Mouse (Mus musculus) limb, embryonic 15.5 days (tissue): ENCODE measurements at regions not wholly inside any gene's neighbourhood (a gene's known extent, or its start where the extent isn't known, plus 50 kb on each side); places are given as distances from the start of the nearest gene placed in this dataset.
"Not testable (repeated sequence)": the region's sequence is repeated elsewhere in the genome, so short reads cannot be mapped to it uniquely, and the experiment has no call there.

Experiments
- ATAC-seq: fragments of 200-750 bp; cut with Nextera tagmentation; 2 replicates; pipeline ENCODE4 v1.8.0; 2017; ENCODE audit warnings: low read depth, moderate TSS enrichment; ENCODE audit not compliant: insufficient number of reproducible peaks, low FRiP score, low TSS enrichment
- H3K27ac ChIP-seq: fragments of 300-500 bp; sonication (generic); 2 replicates; pipeline ENCODE4 v1.5.1; 2015; ENCODE audit warnings: moderate library complexity, mild to moderate bottlenecking, inconsistent platforms
- H3K27me3 ChIP-seq: fragments of 300-500 bp; sonication (generic); 2 replicates; pipeline ENCODE4 v1.6.1; 2015; ENCODE audit warnings: inconsistent platforms
- H3K36me3 ChIP-seq: fragments of 300-500 bp; sonication (generic); 2 replicates; pipeline ENCODE4 v1.6.1; 2015; ENCODE audit warnings: inconsistent platforms
- H3K4me1 ChIP-seq: fragments of 300-500 bp; sonication (generic); 2 replicates; pipeline ENCODE4 v1.6.1; 2015; ENCODE audit warnings: inconsistent platforms
- H3K4me2 ChIP-seq: fragments of 300-500 bp; sonication (generic); 2 replicates; pipeline ENCODE4 v1.6.1; 2015; ENCODE audit warnings: mild to moderate bottlenecking, inconsistent platforms
- H3K4me3 ChIP-seq: fragments of 300-500 bp; sonication (generic); 2 replicates; pipeline ENCODE4 v1.5.1; 2015; ENCODE audit warnings: mild to moderate bottlenecking, inconsistent platforms
- H3K9ac ChIP-seq: fragments of 300-500 bp; sonication (generic); 2 replicates; pipeline ENCODE4 v1.6.1; 2015; ENCODE audit warnings: inconsistent platforms
- H3K9me3 ChIP-seq: fragments of 300-500 bp; sonication (generic); 2 replicates; pipeline ENCODE4 v1.6.1; 2016; ENCODE audit warnings: inconsistent platforms
- WGBS: fragments of 180-500 bp; shearing (Covaris S2); methylation state at CpG from one replicate; pipeline ENCODE4 v1.1.7; 2015; 5-methylcytosine and 5-hydroxymethylcytosine counted together

GRCm38 (mm10) chr1:105463819-105464614 is 107.5 kb upstream of the Rnf152 start:
- Histone ChIP-seq H3K4me1 (no peaks in the 10 kb centered on the region), H3K4me3 (no peak overlapping the region), H3K27me3 (no peaks in the 10 kb centered on the region), H3K4me2 (no peak overlapping the region), H3K9ac (no peak overlapping the region), H3K27ac (no peak overlapping the region), H3K36me3 (no peaks in the 10 kb centered on the region), H3K9me3 (no peaks in the 10 kb centered on the region)
- no peak for ATAC-seq
- WGBS, result 82% methylated on average over 2 of the region's 2 CpGs

- no peak overlapping the region for H3K4me3 ChIP-seq
- WGBS, result 81% methylated on average over 1 of the region's 1 CpGs
- H3K27ac ChIP-seq, result no peak overlapping the region
- H3K27me3 ChIP-seq, result no peaks in the 10 kb centered on the region
- no peaks in the 10 kb centered on the region for H3K36me3 ChIP-seq
- H3K4me1 ChIP-seq, result no peaks in the 10 kb centered on the region
- no peak for ATAC-seq
- no peaks in the 10 kb centered on the region for H3K9me3 ChIP-seq
- H3K9ac ChIP-seq, result no peak overlapping the region
- H3K4me2 ChIP-seq, result no peak overlapping the region
Observed at GRCm38 (mm10) chr1:105462695-105463094, 106.2 kb upstream of the Rnf152 start.

GRCm38 (mm10) chr1:105455783-105456182 is 99.3 kb upstream of the Rnf152 start:
- 96% methylated on average over 13 of the region's 13 CpGs for WGBS
- H3K27me3 ChIP-seq, H3K4me3 ChIP-seq, H3K36me3 ChIP-seq, ATAC-seq, H3K4me1 ChIP-seq, H3K9ac ChIP-seq, H3K4me2 ChIP-seq, H3K9me3 ChIP-seq, H3K27ac ChIP-seq: not testable (repeated sequence)

DNA sequence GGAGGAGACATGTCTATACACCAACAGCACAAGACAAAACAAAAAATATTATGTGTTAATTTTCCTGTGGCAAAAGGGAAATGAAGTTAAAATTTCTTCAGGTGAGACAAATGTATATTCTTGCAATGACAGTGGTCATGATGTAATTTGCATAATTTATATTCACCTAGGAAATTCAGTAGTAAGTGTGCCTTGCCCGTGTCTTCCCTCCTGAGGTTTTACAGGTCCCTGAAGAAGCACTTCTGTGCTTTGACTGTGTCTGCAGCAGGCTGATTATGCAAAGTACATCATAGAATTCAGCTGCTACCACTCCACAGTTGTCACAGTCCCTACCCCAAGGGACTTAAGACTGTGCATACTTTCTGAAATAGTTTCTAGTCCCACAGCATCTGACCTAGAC is 98.2 kb upstream of the Rnf152 start:
- Histone ChIP-seq H3K9ac (no peak overlapping the region), H3K27ac (no peak overlapping the region), H3K36me3 (no peaks in the 10 kb centered on the region), H3K9me3 (no peaks in the 10 kb centered on the region), H3K27me3 (no peaks in the 10 kb centered on the region), H3K4me2 (no peak overlapping the region), H3K4me3 (no peak overlapping the region), H3K4me1 (no peaks in the 10 kb centered on the region)
- WGBS, result 73% methylated on average over 1 of the region's 1 CpGs
- ATAC-seq, result no peak

DNA sequence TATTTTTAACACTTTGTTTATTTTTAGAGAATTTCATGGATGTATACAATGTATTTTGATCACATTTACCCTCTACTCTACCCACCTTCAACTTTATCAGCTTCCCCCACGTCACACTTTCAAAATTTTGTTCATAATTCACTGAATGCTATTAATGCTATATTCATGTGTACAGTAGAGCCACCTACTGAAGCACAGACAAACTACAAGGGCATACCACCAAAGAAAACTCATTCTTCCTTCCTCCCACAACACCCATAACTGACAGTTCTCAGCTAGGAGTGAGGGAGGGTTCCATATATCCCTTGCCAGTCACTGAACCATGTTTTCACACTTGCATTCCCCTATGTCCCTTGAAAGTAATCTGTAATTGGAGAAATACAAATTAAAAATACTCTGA is 89.7 kb upstream of the Rnf152 start:
- H3K4me3 ChIP-seq, result no peak overlapping the region
- no peaks in the 10 kb centered on the region for H3K4me1 ChIP-seq
- no peaks in the 10 kb centered on the region for H3K36me3 ChIP-seq
- no peak overlapping the region for H3K4me2 ChIP-seq
- no peak overlapping the region for H3K9ac ChIP-seq
- no peak overlapping the region for H3K27ac ChIP-seq
- H3K9me3 ChIP-seq, result no peaks in the 10 kb centered on the region
- 53% methylated on average over 1 of the region's 1 CpGs for WGBS
- H3K27me3 ChIP-seq, result no peaks in the 10 kb centered on the region
- no peak for ATAC-seq

DNA sequence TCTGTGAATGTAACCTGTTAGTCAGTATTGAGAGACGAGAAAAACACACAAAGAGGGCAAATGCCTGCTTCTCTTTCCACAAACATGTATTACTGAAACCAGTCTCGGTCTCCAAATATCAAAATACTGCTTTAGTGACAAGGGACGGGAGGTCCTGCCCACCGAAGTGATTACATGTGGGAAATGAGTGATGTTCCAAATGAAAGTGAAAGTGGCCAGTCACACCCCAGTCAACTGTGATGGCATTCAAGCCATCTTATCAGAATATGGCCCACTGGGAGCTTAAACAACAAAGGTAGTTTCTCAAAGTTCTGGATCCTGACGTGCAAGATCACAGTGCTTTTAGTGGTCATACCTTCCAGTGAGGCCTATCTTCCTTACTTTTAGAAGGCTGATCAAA is 87.0 kb upstream of the Rnf152 start:
- 84% methylated on average over 5 of the region's 5 CpGs for WGBS
- H3K9me3 ChIP-seq, result no peaks in the 10 kb centered on the region
- no peaks in the 10 kb centered on the region for H3K4me1 ChIP-seq
- H3K27me3 ChIP-seq, result no peaks in the 10 kb centered on the region
- H3K36me3 ChIP-seq, result no peaks in the 10 kb centered on the region
- no peak overlapping the region for H3K27ac ChIP-seq
- no peak for ATAC-seq
- H3K4me3 ChIP-seq, result no peak overlapping the region
- no peak overlapping the region for H3K9ac ChIP-seq
- no peak overlapping the region for H3K4me2 ChIP-seq

DNA sequence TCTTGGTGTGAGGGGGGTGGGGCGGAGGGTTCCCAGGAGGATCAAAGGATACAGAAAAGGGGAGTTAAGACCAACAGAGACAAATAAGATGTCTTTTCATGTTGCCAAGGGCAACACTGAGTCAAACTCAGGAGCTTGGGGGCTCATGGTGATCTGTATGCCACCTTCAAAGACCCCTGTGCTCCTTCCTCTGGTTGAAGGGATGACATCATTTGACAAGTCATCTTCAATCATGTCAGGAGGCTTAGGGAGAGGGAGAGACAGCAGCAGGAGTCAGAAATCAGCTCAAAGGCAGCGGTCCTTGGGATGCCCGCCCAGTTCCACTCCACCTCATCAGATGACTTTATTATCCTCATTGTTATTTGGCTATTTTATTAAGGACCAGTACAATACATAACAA is 83.8 kb upstream of the Rnf152 start:
- H3K27me3 ChIP-seq, result no peaks in the 10 kb centered on the region
- WGBS, result 60% methylated on average over 3 of the region's 3 CpGs
- ATAC-seq, result no peak

DNA sequence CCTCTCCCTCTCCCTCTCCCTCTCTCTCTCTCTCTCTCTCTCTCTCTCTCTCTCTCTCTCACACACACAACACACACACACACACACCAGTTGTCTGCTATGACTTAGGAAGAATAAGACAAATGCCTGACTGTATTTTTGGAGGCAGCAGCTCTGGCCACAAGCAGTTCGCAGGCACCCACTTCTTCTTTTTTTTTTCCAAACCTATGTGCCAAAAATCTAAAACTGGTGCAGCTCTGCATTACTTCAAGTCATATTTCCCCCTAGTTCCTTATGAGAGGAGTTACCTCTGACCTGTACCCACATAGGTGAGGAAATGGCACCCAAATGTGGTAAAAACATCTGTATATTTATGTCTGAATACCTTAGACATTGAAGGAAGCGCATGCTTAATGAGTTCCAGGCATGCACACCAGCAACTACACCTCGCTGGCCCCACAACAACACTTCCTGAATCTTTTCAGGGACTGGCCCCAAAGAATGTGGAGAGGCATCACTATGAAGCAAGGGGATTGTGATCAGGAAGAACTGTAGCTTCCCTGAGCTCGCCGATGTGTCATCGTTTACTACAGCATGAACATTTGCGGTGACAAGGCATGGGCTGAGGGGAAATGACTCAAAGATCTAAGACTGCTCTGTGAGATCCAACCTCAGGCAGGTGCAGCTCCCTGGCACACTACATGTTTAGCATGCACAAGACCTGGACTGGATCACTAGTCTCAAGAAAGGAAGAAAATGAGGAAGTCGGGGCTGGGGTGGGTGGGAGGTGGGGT is 78.3 kb upstream of the Rnf152 start:
- ATAC-seq, result no peak
- Histone ChIP-seq H3K4me1 (no peaks in the 10 kb centered on the region), H3K27ac (no peak overlapping the region), H3K9me3 (no peaks in the 10 kb centered on the region), H3K4me3 (no peak overlapping the region), H3K4me2 (no peak overlapping the region), H3K36me3 (no peaks in the 10 kb centered on the region), H3K9ac (no peak overlapping the region), H3K27me3 (no peaks in the 10 kb centered on the region)
- WGBS, result 50% methylated on average over 8 of the region's 8 CpGs

More for the DNA sequence above, 83.8 kb upstream of the Rnf152 start:
- Histone ChIP-seq H3K9ac (no peak overlapping the region), H3K9me3 (no peaks in the 10 kb centered on the region), H3K27ac (no peak overlapping the region), H3K4me2 (no peak overlapping the region), H3K4me1 (no peaks in the 10 kb centered on the region), H3K4me3 (no peak overlapping the region), H3K36me3 (no peaks in the 10 kb centered on the region)

- H3K4me1 ChIP-seq, result no peaks in the 10 kb centered on the region
- no peaks in the 10 kb centered on the region for H3K9me3 ChIP-seq
- no peaks in the 10 kb centered on the region for H3K27me3 ChIP-seq
- H3K4me2 ChIP-seq, result no peak overlapping the region
- WGBS, result 77% methylated on average over 2 of the region's 2 CpGs
- H3K9ac ChIP-seq, result no peak overlapping the region
- H3K4me3 ChIP-seq, result no peak overlapping the region
- H3K36me3 ChIP-seq, result no peaks in the 10 kb centered on the region
- no peak overlapping the region for H3K27ac ChIP-seq
- ATAC-seq, result no peak
Observed at GRCm38 (mm10) chr1:105433949-105434348, 77.4 kb upstream of the Rnf152 start.

DNA sequence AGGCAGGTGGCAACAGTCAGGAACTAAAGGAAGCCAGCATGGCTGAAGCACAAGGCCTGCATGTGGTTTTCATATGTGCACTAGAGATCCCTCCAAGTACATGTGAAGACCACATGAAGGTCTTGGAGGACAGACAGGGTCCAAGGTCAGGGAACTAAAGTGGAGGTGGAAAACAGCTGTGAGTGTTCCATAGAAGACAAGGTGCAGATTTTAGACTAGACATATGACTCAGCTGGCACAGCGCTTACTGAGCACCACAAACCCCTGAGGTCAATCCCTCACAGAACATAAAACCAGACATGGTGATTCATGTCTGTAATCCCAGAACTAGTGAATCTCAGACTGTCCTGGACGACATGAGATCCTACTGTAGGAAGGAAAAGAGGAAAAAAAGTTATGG is 75.3 kb upstream of the Rnf152 start:
- Histone ChIP-seq H3K36me3 (no peaks in the 10 kb centered on the region), H3K27me3 (no peaks in the 10 kb centered on the region), H3K9me3 (no peaks in the 10 kb centered on the region), H3K4me3 (no peak overlapping the region), H3K4me2 (no peak overlapping the region), H3K9ac (no peak overlapping the region), H3K27ac (no peak overlapping the region), H3K4me1 (no peaks in the 10 kb centered on the region)
- 43% methylated on average over 2 of the region's 2 CpGs for WGBS
- no peak for ATAC-seq

GRCm38 (mm10) chr1:105430712-105431111 is 74.2 kb upstream of the Rnf152 start:
- H3K4me3 ChIP-seq, result no peak overlapping the region
- H3K9me3 ChIP-seq, result no peaks in the 10 kb centered on the region
- H3K27me3 ChIP-seq, result no peaks in the 10 kb centered on the region
- no peak for ATAC-seq
- H3K9ac ChIP-seq, result no peak overlapping the region
- H3K27ac ChIP-seq, result no peak overlapping the region
- H3K4me1 ChIP-seq, result no peaks in the 10 kb centered on the region
- H3K36me3 ChIP-seq, result no peaks in the 10 kb centered on the region
- no peak overlapping the region for H3K4me2 ChIP-seq
- 85% methylated on average over 4 of the region's 4 CpGs for WGBS

GRCm38 (mm10) chr1:105428165-105428564 is 71.7 kb upstream of the Rnf152 start:
- no peak for ATAC-seq
- no peak overlapping the region for H3K9ac ChIP-seq
- no peak overlapping the region for H3K4me3 ChIP-seq
- no peaks in the 10 kb centered on the region for H3K9me3 ChIP-seq
- 77% methylated on average over 1 of the region's 1 CpGs for WGBS
- H3K27me3 ChIP-seq, result no peaks in the 10 kb centered on the region
- H3K4me1 ChIP-seq, result 0 out of 2 replicates have a peak, but pooled peaks cover 6% of the 10 kb centered on the region
- H3K36me3 ChIP-seq, result no peaks in the 10 kb centered on the region
- no peak overlapping the region for H3K4me2 ChIP-seq
- no peak overlapping the region for H3K27ac ChIP-seq
